Mouse (Mus musculus) c-Kit-positive CD71-positive TER-119-positive erythroid progenitor cells, embryonic 14.5 days (primary cell): ENCODE results near the gene Pigw.

Source experiments
- DNase-seq: peaks from one replicate; pipeline ENCODE4 v3.0.0-alpha.2; 2013; ENCODE audit warnings: low spot score

Pigw gene

DNA sequence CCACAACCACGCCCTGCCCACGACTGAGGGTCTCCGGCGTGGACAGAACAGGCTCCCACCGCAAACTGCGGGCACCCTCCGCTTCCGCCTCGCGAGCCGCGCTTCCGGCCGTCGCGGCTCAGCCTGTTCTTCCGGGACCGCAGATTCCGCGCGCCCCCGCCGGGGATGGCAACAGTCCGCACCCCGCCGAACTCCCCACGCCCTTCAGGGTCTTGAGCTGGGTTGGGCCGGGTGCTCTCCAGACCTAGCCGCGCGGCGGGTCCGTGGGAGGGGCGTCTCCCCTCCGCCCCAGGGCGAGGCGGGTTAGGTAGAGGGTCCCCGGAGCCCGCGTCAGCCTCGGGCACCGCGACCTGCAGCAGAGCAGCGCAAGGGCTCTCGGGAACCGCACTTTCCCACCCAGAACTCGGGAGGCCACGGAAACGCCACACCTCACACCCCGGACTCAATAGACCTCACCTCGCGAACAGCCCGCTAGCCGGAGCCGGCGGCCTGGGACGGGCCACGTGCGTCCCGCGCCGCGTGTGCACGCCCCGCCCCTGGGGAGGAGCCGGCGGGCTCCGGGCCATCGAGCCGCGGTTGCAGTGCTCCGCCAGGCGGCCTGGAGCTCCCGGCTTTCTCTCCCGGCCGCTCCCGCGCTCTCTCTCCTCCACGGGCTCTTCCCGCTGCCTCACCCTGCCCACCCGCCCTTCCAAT lies at the start of gene Pigw, which contains the start of gene Myo19:
Gene Pigw (minus strand): TSS at position 514 of the 693 bp plus-strand sequence.
Gene Myo19 (plus strand): TSS at position 377 of the 693 bp plus-strand sequence.
- peak; percentile 77 for DNase-seq

DNA sequence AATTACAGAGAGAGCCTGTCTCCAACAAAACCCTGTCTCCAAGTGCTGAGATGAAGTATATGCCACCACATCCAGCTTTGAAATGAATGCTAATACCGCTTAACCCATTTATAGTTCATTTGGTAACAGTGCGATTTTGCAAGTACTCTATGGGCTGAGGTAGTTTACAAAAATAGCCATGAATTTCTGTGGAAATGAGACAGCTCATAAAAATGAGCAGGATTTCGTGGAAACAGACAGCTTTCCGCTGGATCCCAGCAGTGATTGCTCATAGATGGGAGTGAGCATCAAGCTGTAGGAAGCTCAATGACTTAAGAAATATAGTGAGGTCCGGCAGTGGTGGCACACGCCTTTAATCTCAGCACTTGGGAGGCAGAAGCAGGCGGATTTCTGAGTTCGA lies 40.9 kb upstream of the Pigw start:
- no peak for DNase-seq

DNA sequence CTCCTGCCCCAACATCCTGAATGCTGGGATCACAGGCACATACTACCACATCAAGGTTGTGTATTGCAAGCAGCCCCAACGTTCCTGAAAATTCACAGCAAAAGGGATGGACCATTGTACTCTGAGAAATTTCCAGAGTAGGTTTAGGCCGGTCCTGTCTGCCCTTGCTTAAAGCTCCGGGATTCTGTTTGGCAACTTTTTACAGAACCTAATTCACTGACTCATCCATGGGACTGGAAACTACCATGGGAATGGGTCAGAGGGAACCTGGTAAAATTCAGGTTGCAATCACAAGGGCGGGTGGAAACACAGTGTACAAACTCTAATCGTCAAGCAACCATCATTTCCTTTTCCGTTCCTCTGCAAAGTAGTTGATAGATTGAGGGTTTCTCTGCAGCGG lies 39.9 kb upstream of the Pigw start:
- DNase-seq, result no peak

DNA sequence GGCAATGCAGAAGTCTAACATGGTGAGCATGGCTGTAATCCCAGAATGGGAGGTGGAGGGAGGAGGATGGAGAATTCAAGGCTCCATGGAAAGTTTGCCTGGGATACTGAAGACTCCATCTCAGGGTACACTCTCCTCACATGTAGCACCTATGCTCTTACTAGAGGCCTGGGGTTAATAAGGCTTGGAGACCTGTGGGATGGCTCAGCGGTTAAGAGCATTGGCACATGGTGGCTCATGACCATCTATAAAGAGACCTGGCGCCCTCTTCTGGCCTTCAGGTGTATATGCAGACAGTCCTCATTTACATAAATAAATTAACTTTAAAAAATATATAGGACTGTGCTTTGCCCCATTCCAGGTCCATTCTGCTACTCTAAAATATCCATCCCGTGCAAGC lies 39.2 kb upstream of the Pigw start:
- peak; percentile 76 for DNase-seq

DNA sequence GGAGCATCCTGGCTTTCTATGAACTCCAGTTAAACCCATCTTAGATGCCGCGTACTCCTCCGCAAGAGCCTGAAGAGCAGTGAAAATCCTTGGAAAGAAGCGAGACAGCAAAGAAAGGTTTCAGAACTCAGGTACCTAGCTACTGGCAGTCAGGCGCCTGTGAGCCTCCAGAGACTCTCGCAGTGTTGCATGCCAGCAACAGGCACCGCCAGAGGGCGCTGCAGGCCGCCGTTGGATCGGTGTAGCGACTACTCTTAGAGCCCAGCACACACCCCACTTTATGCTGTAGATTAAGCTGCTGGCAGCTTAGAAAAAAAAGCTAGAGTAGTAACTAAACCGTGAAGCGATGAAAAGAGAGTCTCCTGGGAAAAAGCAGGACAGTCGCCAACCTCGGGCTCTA lies 38.3 kb upstream of the Pigw start:
- DNase-seq, result peak; percentile 84

DNA sequence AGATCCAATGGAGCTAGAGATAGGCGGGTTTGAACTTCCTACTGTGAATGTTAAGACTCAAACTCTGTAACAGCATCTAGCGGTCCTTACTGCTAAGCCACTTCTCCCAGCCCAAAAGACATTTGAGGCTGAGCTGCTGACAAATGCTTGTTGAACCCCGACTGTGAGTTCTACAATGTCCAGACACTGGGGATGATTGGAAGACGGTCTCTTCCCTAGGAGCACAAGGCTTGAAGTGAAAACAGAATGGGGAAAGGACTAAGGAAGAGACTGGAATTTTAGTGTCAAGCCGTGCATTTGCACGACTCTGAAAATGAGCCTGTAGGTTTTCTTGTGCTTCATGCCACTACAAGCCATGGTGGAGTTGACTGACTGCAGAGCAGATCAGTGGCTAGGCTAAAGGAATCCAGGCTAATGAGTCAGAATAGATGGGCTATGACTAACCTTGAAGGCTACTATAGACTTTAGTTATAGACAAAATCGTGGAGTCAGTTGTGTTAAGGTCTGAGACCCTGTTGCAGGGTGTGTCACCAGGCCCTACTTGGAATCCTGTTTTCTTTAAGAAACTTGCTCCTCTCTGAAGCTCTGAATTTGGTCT lies 36.7 kb upstream of the Pigw start:
- DNase-seq, result no peak

DNA sequence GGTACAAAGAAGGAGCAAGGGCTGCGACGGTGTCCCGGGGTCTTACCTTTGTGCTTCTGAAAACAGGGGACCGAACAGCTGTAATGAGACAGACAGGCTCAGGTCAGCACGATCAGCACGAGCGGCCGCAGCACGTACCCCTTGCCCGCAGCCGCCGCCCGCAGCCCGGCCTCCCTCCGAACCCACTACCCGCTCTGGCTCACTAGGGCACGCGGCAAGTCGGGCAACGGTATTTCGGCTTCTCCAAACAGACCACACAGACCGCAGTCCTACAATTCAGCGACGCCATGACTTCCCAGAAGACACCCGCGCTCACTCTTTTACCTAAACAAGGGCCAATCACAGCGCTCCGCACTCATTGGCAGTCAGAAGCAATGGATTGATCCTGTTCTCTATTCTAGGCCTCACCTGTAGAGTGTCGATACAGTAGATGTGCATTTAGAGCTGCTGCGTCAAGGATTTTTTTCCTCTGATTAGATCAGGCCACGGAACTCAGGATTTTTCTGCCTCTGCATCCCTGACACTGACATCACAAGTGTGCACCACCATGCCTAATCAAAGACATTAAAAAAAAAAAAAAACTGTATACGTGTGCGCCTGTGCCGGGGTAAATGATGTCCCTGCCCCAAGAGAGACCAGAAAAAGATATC lies 36.1 kb upstream of the Pigw start, which contains the start of gene Znhit3:
Gene Znhit3 (minus strand): TSS at position 314 of the 650 bp plus-strand sequence.
- peak; percentile 86 for DNase-seq

DNA sequence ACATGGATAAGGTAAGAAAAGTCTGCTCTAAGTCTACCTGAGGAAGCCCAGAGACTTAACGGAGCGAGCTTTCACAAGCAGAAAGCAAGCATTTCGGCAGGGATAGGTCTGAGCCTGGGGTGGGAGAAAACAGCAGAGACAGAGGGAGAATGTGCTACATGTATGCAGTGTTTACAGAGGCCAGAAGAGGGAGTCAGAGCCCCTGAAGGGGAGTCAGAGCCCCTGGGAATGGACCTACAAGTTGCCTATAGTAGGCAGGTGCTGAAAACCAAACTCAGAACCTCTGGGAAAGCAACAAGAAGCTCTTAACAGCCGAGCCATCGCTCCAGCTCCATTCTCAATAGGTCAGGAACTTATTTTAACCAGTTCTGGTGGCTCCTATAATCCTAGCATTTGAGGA lies 34.6 kb upstream of the Pigw start:
- DNase-seq, result peak; percentile 38

DNA sequence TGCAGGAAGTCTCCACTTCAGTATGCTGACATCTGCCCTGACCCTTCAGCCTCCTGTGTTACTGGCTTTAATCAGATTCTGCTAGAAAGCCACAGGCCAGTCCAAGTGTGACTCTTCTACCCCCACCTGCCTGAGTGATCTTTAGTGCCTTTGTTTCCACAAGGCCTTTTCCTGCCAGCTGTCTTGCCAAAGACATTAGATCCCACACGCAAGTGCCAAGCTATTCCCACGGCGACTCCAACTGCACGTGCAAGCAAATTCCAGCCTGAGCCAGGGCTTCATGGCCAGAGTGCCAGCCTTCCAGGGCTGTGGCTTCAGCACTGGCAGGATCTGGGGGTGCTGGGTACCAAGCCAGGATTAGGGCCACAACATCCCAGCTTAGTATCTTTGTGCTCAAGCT lies 30.3 kb upstream of the Pigw start:
- no peak for DNase-seq

DNA sequence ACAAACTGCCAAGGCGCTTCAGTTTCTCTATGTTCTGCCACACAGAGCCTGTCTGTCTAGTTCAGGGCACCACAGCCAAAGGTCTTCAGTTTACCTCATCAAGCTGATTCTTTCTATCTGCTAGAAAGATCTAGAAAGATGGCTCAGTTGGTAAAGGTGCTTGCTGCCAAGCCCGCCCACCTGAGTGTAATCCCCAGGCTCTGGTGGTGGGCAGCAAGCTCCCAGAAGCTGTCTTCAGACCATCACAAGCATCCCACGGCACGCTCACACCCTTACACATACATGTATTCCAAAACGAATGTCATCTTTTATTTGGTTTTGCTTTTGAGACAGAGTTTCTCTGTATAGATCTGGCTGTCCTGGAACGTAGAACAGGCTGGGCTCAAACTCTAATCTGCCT lies 28.4 kb upstream of the Pigw start:
- DNase-seq, result no peak

DNA sequence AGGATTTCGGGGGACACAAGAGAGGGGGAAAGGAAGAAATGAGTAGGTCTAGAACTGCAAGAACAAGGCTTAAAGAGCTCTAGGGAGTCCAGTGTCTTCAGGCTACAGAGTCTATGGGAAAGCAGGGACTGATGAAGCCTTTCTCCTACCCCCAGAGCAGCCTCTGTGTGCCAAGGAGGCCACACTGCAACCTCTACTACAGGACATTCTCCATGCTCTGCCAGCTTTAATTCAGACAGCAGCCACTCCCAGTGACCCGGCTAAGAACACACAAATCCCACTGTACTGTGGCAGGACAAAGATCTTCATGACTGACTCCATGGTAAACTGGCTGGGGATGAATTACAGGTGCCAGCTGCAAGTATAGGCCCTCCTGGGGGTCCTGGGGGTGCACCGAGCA lies 27.0 kb upstream of the Pigw start:
- DNase-seq, result no peak

DNA sequence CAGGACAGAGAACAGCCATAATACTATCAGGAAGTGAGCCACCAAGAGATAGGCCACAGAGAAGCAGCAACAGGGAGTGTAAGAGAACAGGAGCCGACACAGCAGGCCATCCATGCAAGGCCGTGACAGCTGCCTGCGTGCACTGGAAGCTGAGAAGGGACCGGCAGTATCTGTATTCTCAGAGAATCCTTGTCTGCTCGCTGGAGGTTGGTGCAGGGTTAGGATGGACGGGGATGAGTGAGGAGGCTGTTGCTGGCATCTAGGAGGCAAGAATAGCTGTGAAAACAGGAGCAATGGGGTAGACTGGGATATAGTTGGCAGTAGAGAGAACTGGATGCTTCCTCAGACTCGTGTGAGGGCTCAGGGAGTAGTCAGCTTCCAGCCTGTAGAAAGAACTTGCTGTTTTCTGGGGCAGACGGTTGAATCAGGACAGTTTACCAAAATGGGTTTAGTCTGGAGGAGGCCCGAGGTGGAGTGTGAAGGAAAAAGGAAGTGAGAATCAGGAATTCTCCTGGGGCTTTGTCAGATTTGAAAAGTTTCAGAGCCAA lies 24.6 kb upstream of the Pigw start:
- DNase-seq, result no peak

DNA sequence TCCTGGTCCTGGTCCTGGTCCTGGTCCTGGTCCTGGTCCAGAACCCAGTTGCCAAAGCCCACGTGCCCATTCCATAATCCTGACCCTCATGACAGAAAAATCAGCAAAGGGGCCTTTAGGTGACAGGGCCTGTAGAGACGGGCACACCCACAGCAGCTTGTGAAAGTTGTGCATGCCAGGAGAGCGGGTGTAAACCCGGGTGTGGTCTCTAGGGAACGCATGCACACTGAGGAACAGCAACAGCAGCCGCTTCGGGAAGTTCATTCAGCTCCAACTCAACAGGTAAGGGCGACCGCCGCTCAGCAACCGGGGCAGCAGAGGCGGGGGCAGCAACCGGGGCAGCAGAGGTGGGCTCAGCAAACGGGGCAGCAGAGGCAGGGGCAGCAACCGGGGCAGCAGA lies 13.0 kb upstream of the Pigw start:
- no peak for DNase-seq

DNA sequence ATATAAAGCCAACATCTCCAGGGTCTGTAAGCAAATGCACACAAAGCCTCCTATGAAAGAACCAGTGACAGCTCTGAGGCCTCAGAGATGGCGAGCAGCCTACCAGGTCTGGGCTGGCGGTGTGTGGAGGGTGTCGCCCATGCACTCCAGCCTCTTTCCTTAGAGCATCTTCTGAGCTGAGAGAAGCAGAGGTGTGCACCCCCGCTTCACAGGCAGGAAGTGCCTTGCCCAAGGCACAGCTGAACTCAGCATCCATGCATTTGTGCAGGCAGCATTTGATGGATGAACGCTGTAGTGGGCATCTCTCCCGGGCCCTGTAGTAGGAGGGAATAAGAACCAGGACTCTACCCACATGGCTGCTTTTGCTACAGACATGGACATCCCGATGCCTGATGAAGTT lies 11.6 kb upstream of the Pigw start:
- DNase-seq, result no peak

DNA sequence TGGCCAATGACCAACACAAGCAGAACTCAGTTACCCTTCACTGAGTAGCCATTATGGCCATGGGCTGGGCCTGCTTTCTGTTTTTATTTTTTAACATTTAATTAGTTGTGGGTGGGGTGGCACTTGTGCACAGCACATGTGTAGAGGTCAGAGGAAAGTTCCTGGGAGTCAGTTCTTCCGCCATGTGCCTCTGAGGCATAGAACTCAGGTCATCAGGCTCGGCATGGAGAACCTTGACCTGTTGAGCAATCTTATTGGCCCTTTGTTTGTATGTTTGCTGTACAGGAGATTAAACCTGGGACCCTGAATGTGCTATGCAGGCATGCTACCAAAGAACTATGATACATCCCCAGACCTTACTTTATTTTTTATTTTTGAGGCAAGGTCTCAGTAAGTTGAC lies 9.4 kb upstream of the Pigw start:
- DNase-seq, result no peak

DNA sequence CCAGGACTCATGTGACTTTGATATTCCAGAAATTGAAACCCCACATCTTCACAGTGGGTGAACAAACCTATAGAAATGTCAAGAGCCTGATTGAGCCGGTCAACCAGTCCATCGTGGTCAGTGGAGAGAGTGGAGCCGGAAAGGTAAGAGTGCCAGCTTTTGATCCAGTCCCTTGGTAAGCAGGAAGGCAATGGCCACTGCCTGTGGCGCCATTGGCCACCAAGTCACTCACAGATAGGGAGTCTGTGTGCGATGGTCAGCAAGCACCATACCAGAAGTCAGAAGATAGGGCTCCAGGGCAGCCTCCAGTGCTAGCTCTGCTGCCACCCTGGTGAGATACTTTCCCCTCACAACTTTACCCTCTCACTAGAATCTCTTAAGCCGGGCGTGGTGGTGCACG lies 7.9 kb upstream of the Pigw start:
- DNase-seq, result no peak

DNA sequence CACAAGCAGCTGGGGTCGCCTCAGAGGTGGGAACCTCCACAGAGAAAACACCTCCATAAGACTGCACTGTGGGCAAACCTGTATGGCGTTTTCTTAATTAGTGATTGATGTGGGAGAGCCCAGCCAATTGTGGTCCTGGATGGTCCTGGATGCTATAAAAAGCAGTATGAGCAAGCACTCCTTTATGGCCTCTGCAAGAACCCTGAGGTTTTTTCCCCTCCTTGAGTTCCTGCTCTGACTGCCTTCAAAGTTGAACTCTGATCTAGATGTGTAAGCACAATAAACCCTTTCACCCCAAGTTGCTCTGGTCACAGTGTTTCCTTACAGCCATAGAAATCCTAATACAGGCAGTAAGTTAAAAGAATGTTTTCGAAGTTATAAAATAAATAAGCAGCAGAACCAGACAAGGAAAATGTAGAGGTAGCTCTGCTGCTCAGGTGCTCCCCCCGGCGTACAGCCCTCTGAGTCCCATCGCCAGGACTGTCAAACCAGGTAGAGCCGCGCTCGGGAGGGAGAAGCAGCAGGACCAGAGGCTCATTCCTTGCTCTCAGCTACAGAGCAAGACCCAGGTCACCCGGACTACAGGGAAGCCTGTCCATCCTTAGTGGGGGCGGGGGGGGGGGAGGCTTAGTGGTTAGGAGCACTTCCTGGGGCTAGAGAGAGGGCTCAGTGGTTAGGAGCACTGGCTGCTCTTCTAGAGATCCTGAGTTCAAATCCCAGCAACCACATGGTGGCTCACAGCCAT lies 6.9 kb upstream of the Pigw start:
- no peak for DNase-seq

DNA sequence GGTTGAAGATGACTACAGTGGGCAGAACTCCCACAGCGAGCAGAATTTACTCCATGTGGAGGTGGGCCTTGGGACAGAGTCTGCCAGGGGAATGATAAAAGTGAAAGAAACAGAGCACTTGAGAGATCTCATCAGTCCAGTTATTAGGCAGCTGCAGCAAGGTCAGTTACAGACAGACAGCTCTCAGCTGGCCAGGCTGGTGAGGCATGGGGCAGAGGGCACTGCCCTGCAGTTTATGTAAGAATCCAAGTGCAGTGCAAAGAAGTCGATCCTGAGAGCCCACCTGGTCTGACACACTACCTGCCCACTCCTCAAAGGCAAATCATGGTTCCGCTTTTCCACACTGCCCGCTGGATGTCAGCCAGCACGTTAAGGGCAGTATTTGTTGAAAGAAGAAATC lies 6.2 kb upstream of the Pigw start:
- DNase-seq, result no peak

DNA sequence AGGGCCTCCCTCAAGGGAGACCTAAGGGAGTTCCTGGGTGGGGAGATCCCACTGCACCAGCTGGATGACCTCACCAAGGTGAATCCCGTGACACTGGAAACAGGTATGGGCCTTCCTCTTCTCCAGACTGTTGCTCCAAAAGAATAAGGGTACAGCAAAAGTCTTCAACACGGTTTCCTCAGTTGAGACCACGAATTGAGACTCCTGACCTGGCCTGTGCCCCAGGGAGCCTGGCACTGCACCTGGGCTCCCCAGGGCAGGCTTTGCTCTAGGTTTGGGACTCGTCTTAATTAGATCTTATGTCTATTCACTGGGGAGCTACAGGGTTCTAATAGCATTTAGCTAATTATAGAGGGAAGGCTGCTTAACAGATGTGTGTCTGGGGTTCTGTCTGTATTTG lies 5.2 kb upstream of the Pigw start:
- DNase-seq, result no peak

DNA sequence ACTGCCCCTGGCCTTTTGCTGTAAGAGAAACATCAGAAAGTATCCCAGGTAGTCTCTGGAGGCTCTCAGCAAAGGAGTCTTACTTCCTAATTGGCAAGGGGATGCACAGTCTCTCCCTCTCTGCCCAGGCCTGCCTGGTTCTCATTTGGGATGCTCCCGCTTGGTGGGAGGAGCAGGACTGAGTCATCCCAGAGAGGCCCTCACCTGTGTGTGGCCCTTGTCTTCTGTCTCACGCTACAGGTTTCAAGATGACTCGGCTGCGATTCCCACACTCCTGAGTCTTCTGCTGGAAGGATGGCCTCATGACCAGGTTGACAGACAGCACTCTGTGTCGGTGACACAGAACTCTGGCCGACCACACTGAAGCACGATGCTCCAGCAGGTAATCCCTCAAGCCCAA lies 2.3 kb upstream of the Pigw start:
- DNase-seq, result no peak

DNA sequence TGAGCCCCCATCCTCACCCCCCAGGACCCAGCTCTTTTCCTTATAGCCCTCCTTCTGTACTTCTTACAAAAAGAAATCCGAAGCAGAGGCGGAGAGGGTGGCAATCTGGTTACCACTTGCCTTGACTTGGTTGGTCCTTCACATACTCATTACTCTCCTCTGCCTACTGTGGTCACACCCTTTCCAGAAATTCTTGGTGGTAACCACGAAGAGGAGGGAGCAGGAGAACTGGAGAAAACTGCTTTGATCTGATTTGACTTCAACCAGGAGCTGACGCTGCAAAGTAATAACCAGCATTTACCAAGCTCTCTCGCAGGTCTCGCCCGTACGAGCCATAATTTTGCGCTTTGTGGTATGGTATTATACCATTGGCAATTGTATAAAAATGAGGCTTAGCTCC lies 886 bp upstream of the Pigw start:
- DNase-seq, result peak; percentile 45

DNA sequence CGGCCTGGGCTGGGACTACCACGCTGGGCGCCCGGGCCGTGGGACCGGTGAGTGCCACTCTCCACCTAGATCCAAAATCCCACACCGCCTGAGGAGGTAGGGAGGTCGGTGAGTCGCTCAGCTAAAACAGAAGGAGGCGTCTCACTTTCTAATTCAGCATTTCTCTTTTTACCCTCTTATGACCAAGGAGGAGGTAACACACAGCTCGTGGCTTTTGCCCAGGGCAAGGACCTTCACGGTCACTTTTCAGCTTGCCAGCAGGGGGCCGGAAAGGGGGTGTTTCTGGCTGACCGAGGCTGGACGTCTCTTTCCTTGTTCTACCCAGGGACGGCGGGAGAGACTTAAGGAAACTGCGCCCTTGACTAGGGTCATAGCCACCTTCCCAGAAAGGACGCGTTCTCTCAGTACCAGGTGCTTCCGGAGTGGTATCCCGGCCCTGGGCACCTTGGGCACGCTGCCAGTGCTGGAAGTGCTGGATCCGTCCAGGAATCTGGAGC lies 428 bp upstream of the Pigw start:
- no peak for DNase-seq
